Mouse (Mus musculus): ENCODE data around the gene Ube2h. TPM values are rescaled to one million over a fixed set of nuclear protein-coding genes. Genes with fewer than 3 reads are reported as not detected.
A peak's percentile ranks its signal among the peaks of the same experiment; 100 is the strongest.

The Ube2h gene
- polyA plus RNA-seq, 1 experiment, result 77.8 TPM

GRCm38 (mm10) chr6:30267486-30267885, 36.9 kb downstream of the Ube2h start:
- TF ChIP-seq POLR2A (IDR thresholded peaks at IDR 0.05; ENCODE audit: borderline replicate concordance, extremely low read depth, insufficient read depth, insufficient read length, poor library complexity, severe bottlenecking) (no peak), CTCF (IDR thresholded peaks at IDR 0.05; ENCODE audit: borderline replicate concordance, extremely low read depth, insufficient read depth, insufficient read length) (no peak)
- no peak for DNase-seq (ENCODE audit: low read depth)

- DNase-seq (ENCODE audit: low read depth), result no peak
- TF ChIP-seq POLR2A (IDR thresholded peaks at IDR 0.05; ENCODE audit: borderline replicate concordance, extremely low read depth, insufficient read depth, insufficient read length, poor library complexity, severe bottlenecking) (no peak), CTCF (IDR thresholded peaks at IDR 0.05; ENCODE audit: borderline replicate concordance, extremely low read depth, insufficient read depth, insufficient read length) (no peak)
Observed at GRCm38 (mm10) chr6:30265402-30265801, 38.9 kb downstream of the Ube2h start.

GRCm38 (mm10) chr6:30263053-30263452, 41.3 kb downstream of the Ube2h start:
- peak; percentile 15 for DNase-seq (ENCODE audit: low read depth)
- TF ChIP-seq CTCF (IDR thresholded peaks at IDR 0.05; ENCODE audit: borderline replicate concordance, extremely low read depth, insufficient read depth, insufficient read length) (no peak), POLR2A (IDR thresholded peaks at IDR 0.05; ENCODE audit: borderline replicate concordance, extremely low read depth, insufficient read depth, insufficient read length, poor library complexity, severe bottlenecking) (no peak)

- DNase-seq (ENCODE audit: low read depth), result no peak
- TF ChIP-seq POLR2A (IDR thresholded peaks at IDR 0.05; ENCODE audit: borderline replicate concordance, extremely low read depth, insufficient read depth, insufficient read length, poor library complexity, severe bottlenecking), result no peak
- TF ChIP-seq CTCF (IDR thresholded peaks at IDR 0.05; ENCODE audit: borderline replicate concordance, extremely low read depth, insufficient read depth, insufficient read length), result no peak
Observed at GRCm38 (mm10) chr6:30259271-30259670, 45.1 kb downstream of the Ube2h start.

- DNase-seq (ENCODE audit: low read depth), result no peak
- no peak for TF ChIP-seq POLR2A (IDR thresholded peaks at IDR 0.05; ENCODE audit: borderline replicate concordance, extremely low read depth, insufficient read depth, insufficient read length, poor library complexity, severe bottlenecking)
Observed at GRCm38 (mm10) chr6:30257962-30258361, 46.4 kb downstream of the Ube2h start.

GRCm38 (mm10) chr6:30255846-30256245, 48.5 kb downstream of the Ube2h start:
- TF ChIP-seq CTCF (IDR thresholded peaks at IDR 0.05; ENCODE audit: borderline replicate concordance, extremely low read depth, insufficient read depth, insufficient read length), result no peak
- DNase-seq (ENCODE audit: low read depth), result no peak

GRCm38 (mm10) chr6:30252271-30253010, 51.9 kb downstream of the Ube2h start:
- no peak for DNase-seq (ENCODE audit: low read depth)
- TF ChIP-seq CTCF (IDR thresholded peaks at IDR 0.05; ENCODE audit: borderline replicate concordance, extremely low read depth, insufficient read depth, insufficient read length), result no peak

GRCm38 (mm10) chr6:30248708-30249107, 55.6 kb downstream of the Ube2h start:
- no peak for DNase-seq (ENCODE audit: low read depth)
- TF ChIP-seq CTCF (IDR thresholded peaks at IDR 0.05; ENCODE audit: borderline replicate concordance, extremely low read depth, insufficient read depth, insufficient read length), result no peak
- TF ChIP-seq POLR2A (IDR thresholded peaks at IDR 0.05; ENCODE audit: borderline replicate concordance, extremely low read depth, insufficient read depth, insufficient read length, poor library complexity, severe bottlenecking), result no peak

- no peak for DNase-seq (ENCODE audit: low read depth)
- TF ChIP-seq POLR2A (IDR thresholded peaks at IDR 0.05; ENCODE audit: borderline replicate concordance, extremely low read depth, insufficient read depth, insufficient read length, poor library complexity, severe bottlenecking) (no peak), CTCF (IDR thresholded peaks at IDR 0.05; ENCODE audit: borderline replicate concordance, extremely low read depth, insufficient read depth, insufficient read length) (no peak)
Observed at GRCm38 (mm10) chr6:30245940-30246339, 58.4 kb downstream of the Ube2h start.

GRCm38 (mm10) chr6:30245397-30245796, 58.9 kb downstream of the Ube2h start:
- no peak for DNase-seq (ENCODE audit: low read depth)

GRCm38 (mm10) chr6:30243347-30244007, 60.9 kb downstream of the Ube2h start:
- no peak for TF ChIP-seq POLR2A (IDR thresholded peaks at IDR 0.05; ENCODE audit: borderline replicate concordance, extremely low read depth, insufficient read depth, insufficient read length, poor library complexity, severe bottlenecking)
- TF ChIP-seq CTCF (IDR thresholded peaks at IDR 0.05; ENCODE audit: borderline replicate concordance, extremely low read depth, insufficient read depth, insufficient read length), result no peak
- DNase-seq (ENCODE audit: low read depth), result no peak

More at GRCm38 (mm10) chr6:30245397-30245796, 58.9 kb downstream of the Ube2h start:
- TF ChIP-seq CTCF (IDR thresholded peaks at IDR 0.05; ENCODE audit: borderline replicate concordance, extremely low read depth, insufficient read depth, insufficient read length) (no peak), POLR2A (IDR thresholded peaks at IDR 0.05; ENCODE audit: borderline replicate concordance, extremely low read depth, insufficient read depth, insufficient read length, poor library complexity, severe bottlenecking) (no peak)

GRCm38 (mm10) chr6:30242928-30243327, 61.4 kb downstream of the Ube2h start:
- DNase-seq (ENCODE audit: low read depth), result no peak
- TF ChIP-seq CTCF (IDR thresholded peaks at IDR 0.05; ENCODE audit: borderline replicate concordance, extremely low read depth, insufficient read depth, insufficient read length) (no peak), POLR2A (IDR thresholded peaks at IDR 0.05; ENCODE audit: borderline replicate concordance, extremely low read depth, insufficient read depth, insufficient read length, poor library complexity, severe bottlenecking) (no peak)
